In genomic region chr3:145950034-145950814, GRCm38 (mm10) we compare ENCODE assay signal across 8 mouse cellular contexts. TPM values are rescaled to one million over a fixed set of nuclear protein-coding genes. Genes with fewer than 3 reads are reported as not detected.
DNase-seq lines count a peak whose midpoint lies in the region; ATAC-seq and TF ChIP-seq lines count a peak whose summit lies in the region.

No protein-coding gene starts in this region.

- CTCF ChIA-PET in Patski (lab: Charles Lee): interaction anchor here (0.8 to 15.2 kb wide), 25 partner anchors 8 to 280 kb away, joined by 3 to 249 read pairs (median 5); partner anchors contain the start of genes 2410004B18Rik and Syde2

- peak; percentile 71 for DNase-seq in CD4-positive helper T cell, adult 2 months (ENCODE audit: low read depth, low spot score)
- DNase-seq in Patski (ENCODE audit: low read depth, low spot score): peak; percentile 38
- peak; percentile 89 for DNase-seq in heart, postnatal 0 days (ENCODE audit: low spot score)
- peak; percentile 65 for DNase-seq in kidney, postnatal 36 days
- peak; percentile 41 for DNase-seq in liver, postnatal 0 days
- no peak for DNase-seq in spleen, adult 12 weeks (ENCODE audit: low spot score)

- in situ Hi-C loops in Patski (cut with MboI; ENCODE audit: low pct_unique_long_range_greater_than_20kb): loop anchor here (5.0 kb wide), 1 partner anchor 107 kb away; no protein-coding TSS in a partner anchor

- H3K27ac ChIP-seq in embryonic facial prominence, embryonic 15.5 days (replicated peaks): no peak overlapping the region
- no peak overlapping the region for H3K27ac ChIP-seq in heart, postnatal 0 days (ENCODE audit: low read depth)
- H3K27ac ChIP-seq in liver, postnatal 0 days (ENCODE audit: low read depth): no peak overlapping the region
- H3K27ac ChIP-seq in neural tube, embryonic 15.5 days (replicated peaks): no peak overlapping the region; the same call in 1 of the 2 replicates

- peaks cover 9% of the 10 kb centered on the region; the same call in 1 of the 2 replicates for H3K4me1 ChIP-seq in embryonic facial prominence, embryonic 15.5 days
- peaks cover 15% of the 10 kb centered on the region for H3K4me1 ChIP-seq in heart, postnatal 0 days (ENCODE audit: control insufficient read depth, insufficient read depth)
- H3K4me1 ChIP-seq in liver, postnatal 0 days (ENCODE audit: insufficient read depth): 0 out of 2 replicates have a peak, but pooled peaks cover 8% of the 10 kb centered on the region
- peaks cover 7% of the 10 kb centered on the region for H3K4me1 ChIP-seq in neural tube, embryonic 15.5 days

- H3K4me2 ChIP-seq in embryonic facial prominence, embryonic 15.5 days (replicated peaks): peak overlapping the region; percentile 36
- peak overlapping the region; percentile 49 for H3K4me2 ChIP-seq in heart, postnatal 0 days (ENCODE audit: low read depth, low read length)
- H3K4me2 ChIP-seq in liver, postnatal 0 days (ENCODE audit: low read depth, low read length): peak overlapping the region; percentile 56
- H3K4me2 ChIP-seq in neural tube, embryonic 15.5 days: peak overlapping the region; percentile 52

- no peak for TF ChIP-seq EP300 in heart, postnatal 0 days (IDR thresholded peaks at IDR 0.05; ENCODE audit: low read depth)
- TF ChIP-seq EP300 in liver, postnatal 0 days (IDR thresholded peaks at IDR 0.05; ENCODE audit: low read depth): no peak

- no peak overlapping the region for H3K9ac ChIP-seq in embryonic facial prominence, embryonic 15.5 days
- no peak overlapping the region; the same call in 1 of the 2 replicates for H3K9ac ChIP-seq in heart, postnatal 0 days (replicated peaks; ENCODE audit: low read depth, low read length)
- H3K9ac ChIP-seq in liver, postnatal 0 days (replicated peaks): no peak overlapping the region
- H3K9ac ChIP-seq in neural tube, embryonic 15.5 days (replicated peaks): 0 out of 2 replicates have a peak overlapping the region, but pooled peaks have one; percentile 3

- peak; percentile 88 for ATAC-seq in Patski
- ATAC-seq in embryonic facial prominence, embryonic 15.5 days (ENCODE audit: insufficient number of reproducible peaks, low FRiP score, low TSS enrichment, low read depth): peak; percentile 59
- peak; percentile 77 for ATAC-seq in heart, postnatal 0 days (ENCODE audit: insufficient read depth, low read depth)
- peak; percentile 80 for ATAC-seq in liver, postnatal 0 days
- ATAC-seq in neural tube, embryonic 15.5 days (ENCODE audit: low FRiP score): peak; percentile 90

- peak overlapping the region; percentile 13 for H3K4me3 ChIP-seq in embryonic facial prominence, embryonic 15.5 days (replicated peaks)
- peak overlapping the region; percentile 18; the same call in 1 of the 2 replicates for H3K4me3 ChIP-seq in heart, postnatal 0 days (ENCODE audit: low read depth, low read length)
- H3K4me3 ChIP-seq in liver, postnatal 0 days (ENCODE audit: low read depth, low read length): peak overlapping the region; percentile 16; the same call in 1 of the 2 replicates
- H3K4me3 ChIP-seq in neural tube, embryonic 15.5 days (replicated peaks): peak overlapping the region; percentile 19

- no peaks in the 10 kb centered on the region for H3K9me3 ChIP-seq in embryonic facial prominence, embryonic 15.5 days (replicated peaks)
- H3K9me3 ChIP-seq in heart, postnatal 0 days (replicated peaks; ENCODE audit: control insufficient read depth, low read length): no peaks in the 10 kb centered on the region
- no peaks in the 10 kb centered on the region for H3K9me3 ChIP-seq in liver, postnatal 0 days (ENCODE audit: low read length)
- no peaks in the 10 kb centered on the region for H3K9me3 ChIP-seq in neural tube, embryonic 15.5 days (replicated peaks)

- no peaks in the 10 kb centered on the region for H3K27me3 ChIP-seq in Patski
- no peaks in the 10 kb centered on the region for H3K27me3 ChIP-seq in embryonic facial prominence, embryonic 15.5 days
- no peaks in the 10 kb centered on the region for H3K27me3 ChIP-seq in heart, postnatal 0 days (ENCODE audit: control insufficient read depth, insufficient read depth, low read length)
- H3K27me3 ChIP-seq in liver, postnatal 0 days (ENCODE audit: insufficient read depth, low read length): no peaks in the 10 kb centered on the region
- 0 out of 2 replicates have a peak, but pooled peaks cover 3% of the 10 kb centered on the region for H3K27me3 ChIP-seq in neural tube, embryonic 15.5 days (replicated peaks)

- H3K36me3 ChIP-seq in embryonic facial prominence, embryonic 15.5 days: peaks cover 1% of the 10 kb centered on the region; the same call in 1 of the 2 replicates
- 0 out of 2 replicates have a peak, but pooled peaks cover 1% of the 10 kb centered on the region for H3K36me3 ChIP-seq in heart, postnatal 0 days (replicated peaks; ENCODE audit: control insufficient read depth, insufficient read depth, low read length)
- no peaks in the 10 kb centered on the region for H3K36me3 ChIP-seq in liver, postnatal 0 days (replicated peaks; ENCODE audit: insufficient read depth, low read length)
- peaks cover 2% of the 10 kb centered on the region; the same call in 1 of the 2 replicates for H3K36me3 ChIP-seq in neural tube, embryonic 15.5 days

- peak; percentile 92 for TF ChIP-seq CTCF in Patski (IDR thresholded peaks at IDR 0.05)
- peak; percentile 70 for TF ChIP-seq CTCF in heart, postnatal 0 days (IDR thresholded peaks at IDR 0.05; ENCODE audit: low read depth)
- peak; percentile 65 for TF ChIP-seq CTCF in liver, postnatal 0 days (IDR thresholded peaks at IDR 0.05; ENCODE audit: low read depth)

- POLR2A ChIA-PET in Patski (lab: Charles Lee): interaction anchor here (0.7 kb wide), 2 partner anchors 219 to 228 kb away, joined by 3 to 4 read pairs; no protein-coding TSS in a partner anchor

- 7% methylated on average over 15 of the region's 15 CpGs for WGBS in embryonic facial prominence, embryonic 15.5 days
- WGBS in heart, postnatal 0 days: 9% methylated on average over 15 of the region's 15 CpGs
- 9% methylated on average over 15 of the region's 15 CpGs for WGBS in liver, postnatal 0 days (ENCODE audit: insufficient replicate concordance)
- WGBS in neural tube, embryonic 15.5 days: 10% methylated on average over 15 of the region's 15 CpGs

RNA-seq across cellular contexts. Expression of gene 2410004B18Rik, which starts 12.4 kb away (rescaled TPM):
- 44.8 TPM for polyA plus RNA-seq in Patski (2021)
- polyA plus RNA-seq in embryonic facial prominence, embryonic 15.5 days (2015; fragmentation: Nextera tagmentation; extraction: Ambion mirVana): 49.1 and 49.9 TPM in 2 replicates
- 9.1 and 12.3 TPM in 2 replicates for total RNA-seq in heart, postnatal 0 days (2014; rRNA removed; ENCODE audit: low replicate concordance)
- 35.9 and 37.6 TPM in 2 replicates for polyA plus RNA-seq in heart, postnatal 0 days (2015; fragmentation: Nextera tagmentation; extraction: Ambion mirVana)
- 10.1 and 11.8 TPM in 2 replicates for polyA plus RNA-seq in liver, postnatal 0 days (2015; fragmentation: Nextera tagmentation; extraction: Ambion mirVana)
- polyA plus RNA-seq in neural tube, embryonic 15.5 days (2015; fragmentation: Nextera tagmentation; extraction: Ambion mirVana): 70.1 and 79.9 TPM in 2 replicates

RNA-seq across cellular contexts. Expression of gene Bcl10, which starts 27.6 kb away (rescaled TPM):
- 51.4 TPM for polyA plus RNA-seq in Patski (2021)
- polyA plus RNA-seq in embryonic facial prominence, embryonic 15.5 days (2015; fragmentation: Nextera tagmentation; extraction: Ambion mirVana): 50.1 and 51.8 TPM in 2 replicates
- 16.1 and 48.3 TPM in 2 replicates for total RNA-seq in heart, postnatal 0 days (2014; rRNA removed; ENCODE audit: low replicate concordance)
- polyA plus RNA-seq in heart, postnatal 0 days (2015; fragmentation: Nextera tagmentation; extraction: Ambion mirVana): 32.7 and 35.1 TPM in 2 replicates
- polyA plus RNA-seq in liver, postnatal 0 days (2015; fragmentation: Nextera tagmentation; extraction: Ambion mirVana): 20.9 and 22.9 TPM in 2 replicates
- polyA plus RNA-seq in neural tube, embryonic 15.5 days (2015; fragmentation: Nextera tagmentation; extraction: Ambion mirVana): 33.9 and 41.4 TPM in 2 replicates

RNA-seq across cellular contexts. Expression of gene Syde2, which starts 37.4 kb away (rescaled TPM):
- 11.1 TPM for polyA plus RNA-seq in Patski (2021)
- polyA plus RNA-seq in embryonic facial prominence, embryonic 15.5 days (2015; fragmentation: Nextera tagmentation; extraction: Ambion mirVana): 1.6 and 1.7 TPM in 2 replicates
- total RNA-seq in heart, postnatal 0 days (2014; rRNA removed; ENCODE audit: low replicate concordance): 42.0 and 47.1 TPM in 2 replicates
- 10.1 and 10.5 TPM in 2 replicates for polyA plus RNA-seq in heart, postnatal 0 days (2015; fragmentation: Nextera tagmentation; extraction: Ambion mirVana)
- polyA plus RNA-seq in liver, postnatal 0 days (2015; fragmentation: Nextera tagmentation; extraction: Ambion mirVana): 0.47 and 0.70 TPM in 2 replicates
- polyA plus RNA-seq in neural tube, embryonic 15.5 days (2015; fragmentation: Nextera tagmentation; extraction: Ambion mirVana): 0.37 and 0.57 TPM in 2 replicates
